ENCODE assay signal across 12 mouse cellular contexts in the genomic region with DNA sequence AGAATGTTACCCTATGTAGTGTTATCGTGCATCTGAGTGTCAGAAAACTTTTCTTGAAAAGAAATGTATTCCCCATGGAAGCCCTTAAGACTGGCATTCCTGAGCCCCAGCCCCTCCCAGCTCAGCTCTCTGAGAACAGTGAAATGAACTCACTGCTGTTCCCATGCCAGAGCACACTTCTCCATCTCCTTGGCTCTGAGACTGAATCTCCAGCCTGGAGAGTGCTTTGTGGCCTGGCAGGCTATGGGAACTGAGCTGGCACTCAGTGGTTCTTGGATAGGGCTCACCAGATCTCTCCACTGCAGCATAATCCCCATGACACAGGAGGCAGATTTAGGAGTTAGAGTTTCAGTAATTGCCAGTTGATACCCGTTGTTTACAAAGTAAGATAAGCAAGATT. TPM values are rescaled to one million over a fixed set of nuclear protein-coding genes. Genes with fewer than 3 reads are reported as not detected.
DNase-seq lines count a peak whose midpoint lies in the region; ATAC-seq and TF ChIP-seq lines count a peak whose summit lies in the region.
"Had no signal": no experiment of that assay in that cellular context is flagged by ENCODE, and none has a peak within 500 bp of the region (broad histone marks: within the 10 kb centered on the region; RNA-seq: fewer than 3 reads in every experiment).

No protein-coding gene starts in this region.

- intact Hi-C loops in gastrocnemius, adult 2 months (cut with DNase I), result loop anchor here (5.0 kb wide), 1 partner anchor 35 kb away; a partner anchor contains a TSS

- no peak overlapping the region for H3K9ac ChIP-seq in intestine, postnatal 0 days (ENCODE audit: low read depth, low read length)
- H3K9ac ChIP-seq: limb, embryonic 12.5 days; neural tube, embryonic 15.5 days had no signal

- no peak overlapping the region for H3K4me3 ChIP-seq in layer of hippocampus, adult 2 months
- H3K4me3 ChIP-seq in gastrocnemius, adult 2 months, result no peak overlapping the region
- no peak overlapping the region for H3K4me3 ChIP-seq in intestine, postnatal 0 days (ENCODE audit: low read depth, low read length)
- H3K4me3 ChIP-seq: limb, embryonic 12.5 days; neural tube, embryonic 15.5 days had no signal

- no peak overlapping the region for H3K4me2 ChIP-seq in intestine, postnatal 0 days (replicated peaks; ENCODE audit: low read depth)
- H3K4me2 ChIP-seq: limb, embryonic 12.5 days; neural tube, embryonic 15.5 days had no signal

- no peaks in the 10 kb centered on the region for H3K36me3 ChIP-seq in intestine, postnatal 0 days (ENCODE audit: control insufficient read depth, insufficient read depth)
- H3K36me3 ChIP-seq: limb, embryonic 12.5 days; neural tube, embryonic 15.5 days had no signal

- H3K27me3 ChIP-seq in intestine, postnatal 0 days (replicated peaks; ENCODE audit: control insufficient read depth, insufficient read depth, low read length), result no peaks in the 10 kb centered on the region
- H3K27me3 ChIP-seq: limb, embryonic 12.5 days; neural tube, embryonic 15.5 days had no signal

- peak; percentile 47 for DNase-seq in adrenal gland, postnatal 14 days
- DNase-seq in adrenal gland, postnatal 4 days (ENCODE audit: low spot score in 2 of 2), result no peak
- DNase-seq in layer of hippocampus, adult 2 months (ENCODE audit: low spot score in 2 of 2), result no peak
- no peak for DNase-seq in layer of hippocampus, adult 9-10 months (ENCODE audit: low spot score)
- DNase-seq in gastrocnemius, adult 2 months, result peak; percentile 75
- DNase-seq in skeletal muscle tissue, adult 2 months (ENCODE audit: low read depth, low spot score), result peak; percentile 46
- DNase-seq in thymus, adult 18-20 months, result no peak
- DNase-seq: kidney, postnatal 25 days; spleen, adult 18-20 months had no signal

- ATAC-seq in intestine, postnatal 0 days, result no peak

- no peak for TF ChIP-seq CTCF in layer of hippocampus, adult 2 months (conservative IDR thresholded peaks at IDR 0.05)
- no peak for TF ChIP-seq CTCF in gastrocnemius, adult 2 months (IDR thresholded peaks at IDR 0.05)
- TF ChIP-seq CTCF in intestine, postnatal 0 days (IDR thresholded peaks at IDR 0.05; ENCODE audit: low read depth), result no peak

- no peaks in the 10 kb centered on the region for H3K9me3 ChIP-seq in intestine, postnatal 0 days (ENCODE audit: control insufficient read depth)
- H3K9me3 ChIP-seq: limb, embryonic 12.5 days; neural tube, embryonic 15.5 days had no signal

- H3K4me1 ChIP-seq in intestine, postnatal 0 days (replicated peaks; ENCODE audit: control insufficient read depth, insufficient read depth, low read length), result 0 out of 2 replicates have a peak, but pooled peaks cover 6% of the 10 kb centered on the region
- H3K4me1 ChIP-seq: limb, embryonic 12.5 days had no signal

- 0 out of 2 replicates have a peak overlapping the region, but pooled peaks have one; percentile 18 for H3K27ac ChIP-seq in layer of hippocampus, adult 2 months
- H3K27ac ChIP-seq in gastrocnemius, adult 2 months, result peak overlapping the region; percentile 56
- no peak overlapping the region for H3K27ac ChIP-seq in intestine, postnatal 0 days (ENCODE audit: low read depth, low read length)
- H3K27ac ChIP-seq: limb, embryonic 12.5 days; neural tube, embryonic 15.5 days had no signal

- 40% methylated on average over 2 of the region's 2 CpGs for WGBS in intestine, postnatal 0 days

RNA-seq across cellular contexts. Expression of a gene that starts 36.8 kb away (rescaled TPM):
- total RNA-seq in adrenal gland, postnatal 14 days (2021), result 50.4 and 53.1 TPM in 2 replicates
- total RNA-seq in adrenal gland, postnatal 4 days (2021), result 10 to 100 TPM; 64.1 to 69.0 TPM
- total RNA-seq in layer of hippocampus, adult 2 months (2021), result 10 to 100 TPM; 67.1 to 72.1 TPM
- total RNA-seq in gastrocnemius, adult 2 months (2021), result 1 to 10 TPM; 2.5 to 4.2 TPM
- 10.8 and 11.8 TPM in 2 replicates for polyA plus RNA-seq in intestine, postnatal 0 days (2015; fragmentation: Nextera tagmentation; extraction: Ambion mirVana)

Comparison
In these comparisons a context has a peak if more than half of its experiments do, and no peak if none do; other contexts are left out.
1. DNase-seq: peak in adrenal gland, postnatal 14 days (single experiment), gastrocnemius, adult 2 months (single experiment) and skeletal muscle tissue, adult 2 months (single experiment); none in adrenal gland, postnatal 4 days (0 of 2), layer of hippocampus, adult 2 months (0 of 2), layer of hippocampus, adult 9-10 months (single experiment) and thymus, adult 18-20 months (0 of 2).